Mouse (Mus musculus) cortical plate, adult 2 months (tissue): ENCODE measurements around the gene Gm17949. TPM values are rescaled to one million over a fixed set of nuclear protein-coding genes. Genes with fewer than 3 reads are reported as not detected.

ENCODE experiments used
- H3K27ac ChIP-seq: fragments of 200-500 bp; 2 replicates; pipeline ENCODE4 v1.5.1; 2012; ENCODE audit warnings: low read length, control low read depth, inconsistent platforms; ENCODE audit not compliant: insufficient read depth
- H3K4me1 ChIP-seq: fragments of 200-500 bp; 2 replicates; pipeline ENCODE4 v1.6.1; 2011; ENCODE audit warnings: low read length; ENCODE audit not compliant: control insufficient read depth, insufficient read depth
- H3K4me3 ChIP-seq: fragments of 200-500 bp; 2 replicates; pipeline ENCODE4 v1.5.1; 2011; ENCODE audit warnings: mild to moderate bottlenecking, low read length, control low read depth; ENCODE audit not compliant: insufficient read depth
- CTCF ChIP-seq: fragments of 200-500 bp; IDR thresholded peaks from 2 replicates; pipeline ENCODE4 v1.5.1; 2011; ENCODE audit warnings: mild to moderate bottlenecking, control low read depth, low read length; ENCODE audit not compliant: insufficient read depth; ENCODE audit errors: extremely low read depth
- POLR2A ChIP-seq: fragments of 200-500 bp; IDR thresholded peaks from 2 replicates; pipeline ENCODE4 v1.6.1; 2011; ENCODE audit warnings: mild to moderate bottlenecking, low read length, control low read depth; ENCODE audit not compliant: insufficient read depth; ENCODE audit errors: extremely low read depth
- polyA plus RNA-seq: library from polyadenylated mRNA; depleted of rRNA; stranded (reverse); fragments of >200 nt; gene quantifications from 2 replicates; pipeline ENCODE4 v1.2.3, GENCODE M21; 2012; rRNA removed

Gene Gm17949
- polyA plus RNA-seq, 1 experiment = not detected

DNA sequence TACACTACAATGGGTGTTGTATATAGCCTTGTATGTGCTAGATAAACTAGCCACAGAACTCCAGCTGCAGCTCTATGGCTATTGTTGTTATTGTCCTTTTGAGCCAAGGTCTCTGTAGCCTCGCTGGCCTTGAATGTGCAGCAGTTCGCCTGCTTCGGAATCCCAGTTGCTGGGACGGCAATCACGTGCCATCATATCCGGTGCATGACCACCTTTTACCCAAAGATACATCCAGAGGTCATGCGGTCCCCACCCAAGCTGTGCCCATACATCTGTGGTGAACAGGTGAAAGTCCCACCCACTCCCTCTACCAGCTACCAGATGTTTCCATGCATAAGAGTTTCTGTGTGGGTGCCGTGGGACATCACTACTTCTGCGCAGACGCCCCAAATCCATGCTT is 49.8 kb downstream of the Gm17949 start:
- no peak overlapping the region for H3K27ac ChIP-seq
- TF ChIP-seq POLR2A (no peak), CTCF (no peak)

DNA sequence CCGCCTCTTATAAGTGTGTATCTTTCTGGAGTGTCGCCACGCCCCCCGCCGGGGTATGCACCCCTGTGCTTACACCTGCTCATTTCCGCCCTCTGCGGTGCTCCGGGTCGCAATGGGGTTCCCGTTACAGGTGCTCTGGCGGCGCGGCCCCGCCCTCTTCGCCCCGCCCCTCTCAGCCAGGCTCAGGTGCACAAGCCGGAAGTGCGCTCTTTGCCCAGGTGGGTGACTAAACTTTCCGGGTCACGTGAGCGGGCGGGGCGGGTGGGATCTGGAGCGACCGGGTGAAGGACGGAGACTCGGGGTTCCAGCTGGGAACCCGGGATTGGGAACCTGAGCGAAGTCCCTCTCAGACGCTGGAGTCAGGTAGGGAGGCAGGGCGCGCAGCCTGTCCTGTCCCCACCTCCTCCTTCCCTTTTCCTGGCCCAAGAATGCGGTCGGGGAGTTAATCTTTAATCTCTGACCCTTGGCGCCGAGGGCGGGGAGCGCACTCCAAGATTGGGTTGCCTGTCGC is 50.8 kb downstream of the Gm17949 start:
- Histone ChIP-seq H3K4me3 (no peak overlapping the region), H3K27ac (no peak overlapping the region), H3K4me1 (peaks cover 4% of the 10 kb centered on the region; the same call in 1 of the 2 replicates)
- no peak for TF ChIP-seq CTCF
- TF ChIP-seq POLR2A = no peak

More for the DNA sequence above, 49.8 kb downstream of the Gm17949 start:
- H3K4me3 ChIP-seq = no peak overlapping the region; the same call in 1 of the 2 replicates
- H3K4me1 ChIP-seq = peaks cover 4% of the 10 kb centered on the region; the same call in 1 of the 2 replicates

DNA sequence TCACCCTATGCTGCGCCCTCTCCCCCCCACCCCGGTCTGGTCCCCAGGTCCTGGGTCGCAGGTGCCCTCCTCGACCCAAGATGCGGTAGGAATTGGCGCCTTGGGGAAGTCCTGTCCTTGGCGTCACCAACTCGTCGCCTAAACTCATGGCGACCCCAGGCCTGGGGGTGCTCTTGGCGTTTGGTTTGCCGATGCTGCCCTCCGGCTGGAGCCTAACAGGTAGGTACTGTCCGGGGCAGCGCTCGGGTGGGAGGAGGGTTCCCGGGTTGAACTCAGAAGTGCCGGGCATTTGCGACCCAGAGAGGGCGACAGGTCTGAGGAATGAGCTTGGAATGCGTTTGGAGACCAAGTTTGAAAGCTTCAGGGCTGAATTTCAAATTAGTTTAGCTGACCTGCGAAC is 51.3 kb downstream of the Gm17949 start:
- no peak for TF ChIP-seq POLR2A
- no peak for TF ChIP-seq CTCF
- Histone ChIP-seq H3K27ac (no peak overlapping the region), H3K4me1 (peaks cover 4% of the 10 kb centered on the region; the same call in 1 of the 2 replicates), H3K4me3 (no peak overlapping the region)

DNA sequence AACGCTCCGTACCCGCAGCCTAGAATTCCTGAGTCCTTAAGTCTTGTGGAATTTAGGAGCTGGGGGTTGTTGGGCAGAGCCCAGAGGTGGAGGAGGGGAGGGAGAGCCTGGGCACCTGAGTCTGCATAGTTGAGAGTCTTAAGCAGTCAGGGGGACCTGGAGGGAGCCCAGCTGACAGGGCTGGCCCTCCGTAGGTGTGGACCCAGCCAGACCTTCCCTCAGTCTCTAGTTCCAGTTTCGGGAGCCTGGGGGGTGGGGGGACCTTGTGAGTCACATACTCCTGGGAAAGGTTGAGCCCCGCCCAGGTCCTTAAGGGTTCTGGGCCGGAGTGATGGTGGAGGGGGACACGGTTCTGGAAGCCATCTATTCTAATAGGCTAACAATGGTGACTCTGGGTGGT is 51.8 kb downstream of the Gm17949 start:
- no peak for TF ChIP-seq CTCF
- no peak for TF ChIP-seq POLR2A
- Histone ChIP-seq H3K27ac (no peak overlapping the region), H3K4me1 (peaks cover 4% of the 10 kb centered on the region; the same call in 1 of the 2 replicates), H3K4me3 (no peak overlapping the region)

- Histone ChIP-seq H3K27ac (no peak overlapping the region), H3K4me3 (no peak overlapping the region), H3K4me1 (no peaks in the 10 kb centered on the region)
- TF ChIP-seq CTCF = no peak
- TF ChIP-seq POLR2A = no peak
Observed at GRCm38 (mm10) chr17:57066908-57067307, 55.6 kb downstream of the Gm17949 start.

DNA sequence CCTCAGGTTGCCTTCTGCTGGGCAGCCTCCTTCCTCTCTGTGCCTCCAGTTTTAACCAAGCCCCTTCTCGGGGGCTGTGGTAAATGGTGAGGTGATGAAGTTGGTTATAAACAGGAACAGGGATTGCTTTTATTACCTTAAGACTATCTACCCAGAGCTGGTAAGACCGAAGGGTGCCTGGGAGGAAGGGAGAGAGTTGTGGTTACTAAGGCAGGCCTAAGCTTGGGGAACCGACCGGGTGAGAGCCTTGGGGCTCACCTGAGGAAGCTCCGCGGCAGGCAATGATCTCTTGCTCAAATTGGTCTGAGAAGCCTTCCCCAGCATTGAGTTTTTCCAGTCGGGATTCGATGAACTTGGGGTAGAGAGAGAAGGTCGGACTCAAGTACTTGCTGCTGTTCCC is 59.0 kb downstream of the Gm17949 start:
- Histone ChIP-seq H3K27ac (no peak overlapping the region), H3K4me3 (no peak overlapping the region), H3K4me1 (no peaks in the 10 kb centered on the region)
- no peak for TF ChIP-seq CTCF
- no peak for TF ChIP-seq POLR2A

DNA sequence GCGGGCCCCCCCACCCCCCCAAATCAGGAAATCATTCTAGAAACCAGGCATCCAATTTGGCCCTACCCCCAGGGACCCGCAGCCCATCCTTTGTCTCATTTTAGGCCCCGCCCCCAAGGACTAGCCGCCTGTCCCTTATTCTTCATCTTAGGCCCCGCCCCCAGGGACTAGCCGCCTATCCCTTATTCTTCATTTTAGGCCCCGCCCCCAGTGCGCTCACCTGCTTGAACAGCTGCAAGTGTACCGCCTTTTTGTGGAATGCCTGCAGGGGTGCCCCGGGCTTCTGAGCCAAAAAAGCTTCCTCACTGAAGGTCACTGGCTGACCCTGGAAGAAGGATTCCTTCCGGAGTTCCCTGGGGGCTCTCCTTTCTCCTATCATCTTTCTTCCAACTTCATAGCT is 59.4 kb downstream of the Gm17949 start:
- no peak overlapping the region for H3K4me3 ChIP-seq
- H3K4me1 ChIP-seq = no peaks in the 10 kb centered on the region
- no peak overlapping the region for H3K27ac ChIP-seq
- TF ChIP-seq CTCF = no peak
- TF ChIP-seq POLR2A = no peak

Other genes with a start within 250 kb of the Gm17949 start
- 137 and 148 TPM in 2 replicates for gene Dus3l, start 246.7 kb upstream of the Gm17949 start, polyA plus RNA-seq
- 3.3 and 4.0 TPM in 2 replicates for gene Prr22, start 241.2 kb upstream of the Gm17949 start, polyA plus RNA-seq
- gene Rfx2, start 180.5 kb upstream of the Gm17949 start, polyA plus RNA-seq = 2.6 and 3.2 TPM in 2 replicates
- 0.09 TPM in 1 of 2 replicates, not detected in the other for gene Acsbg2, start 137.0 kb upstream of the Gm17949 start, polyA plus RNA-seq
- 0.06 and 0.09 TPM in 2 replicates for gene 1700061G19Rik, start 136.0 kb upstream of the Gm17949 start, polyA plus RNA-seq
- 73.1 and 76.0 TPM in 2 replicates for gene Mllt1, start 76.1 kb upstream of the Gm17949 start, polyA plus RNA-seq
- gene Acer1, start 29.3 kb upstream of the Gm17949 start, polyA plus RNA-seq = not detected in 2 replicates
- 139 and 146 TPM in 2 replicates for gene Clpp, start 21.2 kb upstream of the Gm17949 start, polyA plus RNA-seq
- 32.1 and 35.4 TPM in 2 replicates for gene Alkbh7, start 14.1 kb upstream of the Gm17949 start, polyA plus RNA-seq
- not detected in 2 replicates for gene Pspn, start 11.5 kb upstream of the Gm17949 start, polyA plus RNA-seq
- 73.3 and 80.0 TPM in 2 replicates for gene Gtf2f1, start 181 bp upstream of the Gm17949 start, polyA plus RNA-seq
- 58.4 and 63.4 TPM in 2 replicates for gene Khsrp, start 20.1 kb downstream of the Gm17949 start, polyA plus RNA-seq
- gene Slc25a41, start 30.2 kb downstream of the Gm17949 start, polyA plus RNA-seq = 0.19 and 0.25 TPM in 2 replicates
- 0.93 and 1.6 TPM in 2 replicates for gene Crb3, start 47.6 kb downstream of the Gm17949 start, polyA plus RNA-seq
- 319 and 330 TPM in 2 replicates for gene Slc25a23, start 48.4 kb downstream of the Gm17949 start, polyA plus RNA-seq
- 2.3 and 2.8 TPM in 2 replicates for gene Dennd1c, start 67.0 kb downstream of the Gm17949 start, polyA plus RNA-seq
- 597 and 680 TPM in 2 replicates for gene Tubb4a, start 76.3 kb downstream of the Gm17949 start, polyA plus RNA-seq
- 0.93 and 1.0 TPM in 2 replicates for gene Tnfsf9, start 93.9 kb downstream of the Gm17949 start, polyA plus RNA-seq
- gene Cd70, start 138.3 kb downstream of the Gm17949 start, polyA plus RNA-seq = 0.25 and 0.29 TPM in 2 replicates
- gene Tnfsf14, start 182.7 kb downstream of the Gm17949 start, polyA plus RNA-seq = 0.08 TPM in 1 of 2 replicates, not detected in the other
- gene C3, start 216.7 kb downstream of the Gm17949 start, polyA plus RNA-seq = 0.17 and 0.32 TPM in 2 replicates
- 28.8 and 29.7 TPM in 2 replicates for gene Gpr108, start 237.0 kb downstream of the Gm17949 start, polyA plus RNA-seq
- gene Trip10, start 238.0 kb downstream of the Gm17949 start, polyA plus RNA-seq = 10.1 and 11.2 TPM in 2 replicates